Mouse (Mus musculus) midbrain, embryonic 11.5 days (tissue): Measurements from ENCODE around the gene Selplg. TPM values are rescaled to one million over a fixed set of nuclear protein-coding genes. Genes with fewer than 3 reads are reported as not detected.
A peak's percentile ranks its signal among the peaks of the same experiment; 100 is the strongest.
"Not testable (repeated sequence)": the region's sequence is repeated elsewhere in the genome, so short reads cannot be mapped to it uniquely, and the experiment has no call there.

Source experiments
- ATAC-seq: fragments of 200-750 bp; cut with Nextera tagmentation; 2 replicates; pipeline ENCODE4 v1.8.0; 2017; ENCODE audit warnings: moderate TSS enrichment, moderate library complexity; ENCODE audit not compliant: low FRiP score
- DNase-seq: peaks from one replicate; pipeline ENCODE4 v3.0.0; 2015; ENCODE audit warnings: low spot score; ENCODE audit errors: missing footprints
- H3K27ac ChIP-seq: fragments of 300-500 bp; sonication (generic); 2 replicates; pipeline ENCODE4 v1.5.1; 2014; ENCODE audit warnings: low read depth, low read length
- H3K27me3 ChIP-seq: fragments of 300-500 bp; sonication (generic); 2 replicates; pipeline ENCODE4 v1.6.1; 2014; ENCODE audit warnings: mild to moderate bottlenecking, low read length, moderate library complexity, mixed read lengths; ENCODE audit not compliant: control insufficient read depth, insufficient read depth
- H3K36me3 ChIP-seq: fragments of 300-500 bp; sonication (generic); 2 replicates; pipeline ENCODE4 v1.6.1; 2014; ENCODE audit warnings: mild to moderate bottlenecking, low read length, moderate library complexity, mixed read lengths; ENCODE audit not compliant: control insufficient read depth, insufficient read depth
- H3K4me1 ChIP-seq: fragments of 300-500 bp; sonication (generic); 2 replicates; pipeline ENCODE4 v1.6.1; 2014; ENCODE audit warnings: low read length; ENCODE audit not compliant: control insufficient read depth, insufficient read depth
- H3K4me2 ChIP-seq: fragments of 300-500 bp; sonication (generic); 2 replicates; pipeline ENCODE4 v1.6.1; 2014; ENCODE audit warnings: mild to moderate bottlenecking, moderate library complexity
- H3K4me3 ChIP-seq: fragments of 300-500 bp; sonication (generic); 2 replicates; pipeline ENCODE4 v1.5.1; 2014; ENCODE audit warnings: low read depth, low read length
- H3K9ac ChIP-seq: fragments of 300-500 bp; sonication (generic); 2 replicates; pipeline ENCODE4 v1.6.1; 2014; ENCODE audit warnings: low read length
- H3K9me3 ChIP-seq: fragments of 300-500 bp; sonication (generic); 2 replicates; pipeline ENCODE4 v1.6.1; 2016; ENCODE audit warnings: low read length; ENCODE audit not compliant: control insufficient read depth
- WGBS: fragments of 180-500 bp; shearing (Covaris S2); extraction: QIAGEN DNeasy Blood & Tissue Kit; methylation state at CpG from one replicate; pipeline ENCODE4 v1.1.7; 2014; 5-methylcytosine and 5-hydroxymethylcytosine counted together
- polyA plus RNA-seq: library from polyadenylated mRNA; unstranded; fragments of >200 nt; fragmentation: Nextera tagmentation; extraction: Ambion mirVana; gene quantifications from 2 replicates; pipeline ENCODE4 v1.2.1, GENCODE M21; 2014

Selplg gene
- polyA plus RNA-seq, 1 experiment from 2014 or later = 1.3 TPM

DNA sequence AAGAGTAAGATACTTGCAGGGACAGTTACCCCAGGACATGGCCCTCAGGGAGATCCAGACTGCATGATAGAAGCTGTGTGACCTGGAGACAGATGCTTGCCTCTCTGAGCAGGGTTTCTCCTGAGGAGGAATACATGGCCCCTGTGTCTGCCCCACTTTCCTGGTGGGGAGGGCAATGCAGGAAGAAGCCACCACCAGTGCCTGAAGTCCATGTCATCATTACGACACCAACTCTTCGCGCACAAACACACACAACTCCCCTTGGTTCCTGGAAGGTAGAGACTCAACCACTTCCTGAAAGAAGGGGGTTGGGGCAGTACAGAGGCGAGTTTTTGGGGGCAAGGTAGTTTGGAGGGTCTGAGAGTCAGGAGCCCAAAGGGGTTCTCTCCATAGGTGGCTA is 8.2 kb downstream of the Selplg start:
- Histone ChIP-seq H3K4me1 (no peaks in the 10 kb centered on the region), H3K36me3 (no peaks in the 10 kb centered on the region), H3K4me2 (no peak overlapping the region), H3K4me3 (no peak overlapping the region), H3K27me3 (no peaks in the 10 kb centered on the region), H3K9me3 (no peaks in the 10 kb centered on the region), H3K9ac (no peak overlapping the region), H3K27ac (no peak overlapping the region)
- DNase-seq (peak; percentile 19), ATAC-seq (no peak)
- WGBS = 86% methylated on average over 4 of the region's 4 CpGs

DNA sequence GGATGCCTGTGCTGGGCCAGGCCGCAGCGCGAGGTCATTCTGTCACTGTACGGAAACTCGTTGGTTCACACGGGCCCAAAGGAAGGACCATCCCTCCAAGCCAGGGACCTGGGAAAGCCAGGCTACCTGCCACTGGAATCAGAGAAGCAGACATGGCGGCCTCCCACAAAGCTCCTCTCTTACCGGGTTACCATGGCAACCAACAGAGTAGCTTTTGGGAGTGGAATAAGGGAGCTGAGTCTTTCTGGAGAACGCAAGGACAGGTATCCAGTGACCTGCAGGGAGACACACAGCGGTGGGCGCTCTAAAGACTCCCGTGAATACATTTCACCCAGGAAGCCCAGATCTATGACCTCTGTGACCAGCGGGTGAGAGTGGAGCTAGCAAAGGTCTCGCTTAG is 13.9 kb downstream of the Selplg start:
- Histone ChIP-seq H3K4me1 (no peaks in the 10 kb centered on the region; the same call in 1 of the 2 replicates), H3K4me2 (no peak overlapping the region), H3K4me3 (no peak overlapping the region), H3K9me3 (no peaks in the 10 kb centered on the region), H3K27me3 (no peaks in the 10 kb centered on the region), H3K9ac (no peak overlapping the region), H3K27ac (no peak overlapping the region), H3K36me3 (no peaks in the 10 kb centered on the region)
- DNase-seq (no peak), ATAC-seq (no peak)
- WGBS = 65% methylated on average over 14 of the region's 14 CpGs

DNA sequence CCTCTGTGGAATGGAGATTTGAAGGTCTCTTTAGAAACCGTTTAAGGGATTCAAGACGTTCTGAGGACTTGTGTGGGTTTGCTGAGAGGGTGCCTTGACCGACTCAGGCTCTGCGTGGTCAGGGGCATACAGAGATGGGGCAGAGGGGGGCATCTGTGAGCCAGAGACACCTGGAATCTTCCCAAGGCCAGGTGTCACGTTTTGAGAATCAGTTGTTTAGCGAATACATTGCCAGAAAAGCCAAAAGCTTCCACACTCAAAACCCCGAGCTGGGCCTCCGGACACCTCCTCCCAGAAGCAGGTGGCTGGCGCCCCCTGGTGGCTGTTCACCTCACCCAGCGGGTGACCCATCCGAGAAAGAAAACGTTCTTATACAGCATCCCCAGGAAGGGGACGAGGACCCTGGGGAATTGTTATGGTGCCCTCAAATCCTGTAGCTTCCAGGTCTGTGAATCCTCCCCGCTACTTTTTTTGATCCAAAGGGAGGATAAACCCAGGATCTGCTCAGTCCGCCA is 16.7 kb downstream of the Selplg start:
- Histone ChIP-seq H3K4me1 (no peaks in the 10 kb centered on the region; the same call in 1 of the 2 replicates), H3K4me2 (no peak overlapping the region), H3K9me3 (no peaks in the 10 kb centered on the region), H3K9ac (peak overlapping the region; percentile 28; the same call in 1 of the 2 replicates), H3K27me3 (no peaks in the 10 kb centered on the region), H3K36me3 (no peaks in the 10 kb centered on the region), H3K4me3 (no peak overlapping the region), H3K27ac (no peak overlapping the region)
- no peak for ATAC-seq
- WGBS = 13% methylated on average over 15 of the region's 15 CpGs
- peak; percentile 99 for DNase-seq

DNA sequence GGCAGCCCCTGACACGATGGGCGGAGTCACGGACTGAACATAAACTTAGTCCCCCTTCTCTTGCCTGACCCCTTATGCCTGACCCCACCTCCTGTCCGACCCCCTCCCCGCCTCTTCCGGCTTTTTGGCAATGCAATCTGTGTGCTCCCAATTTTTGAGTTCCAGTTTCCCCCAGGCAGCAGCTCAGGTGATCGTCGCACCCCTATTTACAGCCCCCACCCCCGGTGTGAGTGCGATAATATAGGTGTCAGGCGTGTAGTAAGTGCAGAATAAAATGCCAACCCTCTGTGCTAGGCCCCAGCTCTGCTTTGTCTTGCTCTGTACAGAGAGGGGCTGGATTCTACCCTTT is 17.4 kb downstream of the Selplg start:
- H3K4me3 ChIP-seq = no peak overlapping the region
- H3K27ac ChIP-seq = no peak overlapping the region
- WGBS = 50% methylated on average over 11 of the region's 11 CpGs

DNA sequence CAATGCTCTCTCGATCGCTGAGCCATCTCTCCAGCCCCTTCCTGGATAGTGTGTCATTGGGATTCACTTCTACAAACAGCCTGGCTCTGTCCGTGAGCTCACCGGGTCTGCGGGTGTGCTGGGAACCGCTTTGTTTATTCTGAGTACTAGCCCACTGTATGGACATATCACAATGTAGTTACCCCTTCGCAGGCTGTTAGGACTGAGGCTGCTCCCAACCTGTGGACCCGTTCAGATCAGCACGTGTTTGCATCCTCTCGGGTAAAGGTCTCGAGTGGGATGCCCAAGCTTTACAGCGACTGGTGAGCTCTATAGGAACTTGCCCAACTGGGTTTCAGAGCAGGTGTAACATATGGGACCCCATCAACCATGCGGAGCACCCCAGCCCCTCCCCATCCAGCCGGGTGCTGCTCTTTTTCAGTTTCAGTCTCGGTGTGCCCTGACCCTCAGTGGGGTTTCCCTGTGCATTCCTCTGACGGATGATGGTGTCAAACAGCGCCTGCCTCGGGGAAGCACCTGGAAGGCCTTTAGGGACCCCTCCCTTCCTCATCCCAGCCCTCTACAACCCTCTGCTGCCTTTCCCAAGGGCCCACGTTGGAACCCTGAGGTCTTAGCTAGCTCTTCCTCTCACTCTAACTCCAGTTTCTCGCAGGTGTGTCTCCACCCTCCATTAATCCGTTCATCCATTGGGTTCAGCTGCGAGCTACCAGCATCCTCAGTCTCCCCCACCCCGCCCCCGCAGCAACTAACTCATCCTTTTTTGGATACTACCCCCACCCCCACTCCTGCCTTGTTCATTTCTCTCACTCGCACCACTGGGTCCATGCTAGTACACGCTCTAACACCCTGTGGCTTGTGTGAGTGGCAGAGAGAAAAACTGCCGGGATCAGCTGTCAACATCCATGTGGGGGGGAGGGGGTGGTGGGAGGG is 18.1 kb downstream of the Selplg start:
- DNase-seq = peak; percentile 84
- no peak overlapping the region for H3K4me3 ChIP-seq
- H3K9me3 ChIP-seq = no peaks in the 10 kb centered on the region
- H3K9ac ChIP-seq = no peak overlapping the region
- ATAC-seq = no peak
- H3K4me1 ChIP-seq = no peaks in the 10 kb centered on the region; the same call in 1 of the 2 replicates
- no peaks in the 10 kb centered on the region for H3K27me3 ChIP-seq
- H3K4me2 ChIP-seq = no peak overlapping the region
- H3K36me3 ChIP-seq = no peaks in the 10 kb centered on the region
- 41% methylated on average over 27 of the region's 27 CpGs for WGBS
- H3K27ac ChIP-seq = no peak overlapping the region

More for the DNA sequence above, 17.4 kb downstream of the Selplg start:
- Histone ChIP-seq H3K9me3 (no peaks in the 10 kb centered on the region), H3K4me1 (no peaks in the 10 kb centered on the region; the same call in 1 of the 2 replicates), H3K4me2 (no peak overlapping the region), H3K9ac (0 out of 2 replicates have a peak overlapping the region, but pooled peaks have one; percentile 20), H3K36me3 (no peaks in the 10 kb centered on the region), H3K27me3 (no peaks in the 10 kb centered on the region)
- DNase-seq (peak; percentile 81), ATAC-seq (no peak)

DNA sequence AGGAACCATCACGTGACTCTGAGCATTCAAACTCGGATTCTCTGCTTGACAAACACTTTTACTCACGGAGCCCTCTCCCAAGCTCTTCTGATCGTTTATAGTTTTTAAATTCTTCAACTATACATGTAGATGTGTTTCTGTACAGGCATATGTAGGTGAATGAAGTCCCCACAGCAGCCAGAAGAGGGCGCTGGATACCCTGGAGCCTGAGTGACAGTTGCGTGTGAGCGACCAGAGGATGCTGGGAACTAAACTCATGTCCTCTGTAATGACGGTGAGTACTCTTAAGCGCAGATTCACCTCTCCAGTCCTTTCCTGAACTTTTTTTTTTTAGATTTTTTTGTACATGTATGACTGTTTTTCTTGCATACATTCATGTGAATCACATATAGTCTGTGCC is 18.8 kb downstream of the Selplg start:
- H3K27ac ChIP-seq = no peak overlapping the region
- no peaks in the 10 kb centered on the region for H3K36me3 ChIP-seq
- 22% methylated on average over 9 of the region's 9 CpGs for WGBS
- no peak overlapping the region for H3K4me3 ChIP-seq
- H3K9ac ChIP-seq = no peak overlapping the region
- no peak overlapping the region for H3K4me2 ChIP-seq
- H3K27me3 ChIP-seq = no peaks in the 10 kb centered on the region
- H3K4me1 ChIP-seq = no peaks in the 10 kb centered on the region; the same call in 1 of the 2 replicates
- DNase-seq (peak; percentile 80), ATAC-seq (no peak)
- H3K9me3 ChIP-seq = no peaks in the 10 kb centered on the region

DNA sequence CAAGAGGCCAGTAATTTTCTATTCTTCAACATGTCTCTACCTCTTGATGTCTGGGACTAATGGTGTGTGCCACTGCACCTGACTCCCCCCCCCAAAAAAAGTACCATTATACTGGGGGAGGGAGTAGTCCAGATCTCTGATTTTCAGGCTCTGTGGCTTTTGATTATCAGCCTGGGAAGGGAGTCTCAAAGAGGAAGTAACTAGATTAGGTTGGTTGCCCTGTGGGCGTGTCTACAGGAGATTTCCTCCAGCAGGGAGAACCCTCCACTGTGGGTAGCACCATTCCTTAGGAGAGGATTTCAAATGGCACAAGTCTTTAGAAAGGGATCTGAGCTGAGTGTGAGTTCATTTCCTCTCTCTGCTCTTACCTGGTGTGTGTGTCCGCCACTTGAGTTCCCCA is 19.8 kb downstream of the Selplg start:
- Histone ChIP-seq H3K4me2 (no peak overlapping the region), H3K27me3 (no peaks in the 10 kb centered on the region), H3K4me1 (no peaks in the 10 kb centered on the region; the same call in 1 of the 2 replicates), H3K9ac (no peak overlapping the region), H3K9me3 (no peaks in the 10 kb centered on the region), H3K4me3 (no peak overlapping the region), H3K27ac (no peak overlapping the region), H3K36me3 (no peaks in the 10 kb centered on the region)
- DNase-seq (peak; percentile 71), ATAC-seq (no peak)
- 98% methylated on average over 2 of the region's 2 CpGs for WGBS

DNA sequence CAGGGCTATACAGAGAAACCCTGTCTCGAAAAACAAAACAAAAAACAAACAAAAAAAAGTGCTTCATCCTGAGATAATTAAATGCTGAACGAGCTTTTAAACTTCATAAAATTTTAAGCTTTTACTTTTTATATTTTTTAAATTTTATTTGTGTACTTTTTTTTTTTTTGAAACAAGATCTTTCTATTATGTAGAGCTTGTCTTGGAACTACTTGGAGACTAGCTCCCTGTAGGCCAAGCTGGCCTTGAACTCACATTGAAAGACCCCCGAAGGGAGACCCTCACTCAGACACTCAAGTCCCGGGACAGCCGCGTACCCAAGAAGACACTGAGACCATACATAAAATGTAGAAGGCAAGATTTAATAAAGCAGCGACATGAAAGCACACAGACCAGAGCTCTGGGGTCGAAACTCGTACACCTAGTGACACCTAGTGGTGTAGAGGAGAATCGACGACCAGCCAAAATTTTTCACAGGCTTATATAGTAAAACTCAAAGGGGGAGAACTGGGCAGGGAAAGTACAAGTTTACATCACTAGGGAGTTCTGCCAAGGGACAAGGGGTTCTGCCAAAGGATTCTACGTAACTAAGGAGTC is 20.5 kb downstream of the Selplg start:
- ATAC-seq, H3K9me3 ChIP-seq, H3K36me3 ChIP-seq, H3K27me3 ChIP-seq, H3K4me1 ChIP-seq, H3K27ac ChIP-seq, H3K4me3 ChIP-seq, H3K4me2 ChIP-seq, H3K9ac ChIP-seq: not testable (repeated sequence)
- 23% methylated on average over 11 of the region's 12 CpGs for WGBS
- peak; percentile 86 for DNase-seq

DNA sequence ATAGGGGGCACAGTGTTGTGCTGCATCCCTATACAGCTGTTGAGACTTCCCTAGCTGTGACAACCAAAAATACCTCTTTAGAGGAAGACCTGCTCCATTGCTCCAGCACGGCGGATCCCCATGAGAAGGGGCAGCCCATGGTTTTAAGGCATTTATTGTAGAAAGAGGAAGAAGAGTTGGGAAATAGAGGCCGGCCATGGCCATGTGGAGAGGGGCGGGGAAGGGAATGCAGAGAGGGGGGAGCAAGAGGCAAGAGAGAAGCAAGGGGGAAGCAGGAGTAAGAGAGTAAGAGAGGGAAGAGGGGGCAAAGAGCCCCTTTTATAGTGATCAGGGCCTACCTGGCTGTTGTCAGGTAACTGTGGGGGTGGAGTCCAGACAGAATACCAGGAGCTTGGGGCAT is 22.3 kb downstream of the Selplg start:
- 91% methylated on average over 4 of the region's 4 CpGs for WGBS
- Histone ChIP-seq H3K4me2 (no peak overlapping the region), H3K9me3 (no peaks in the 10 kb centered on the region), H3K27ac (no peak overlapping the region), H3K27me3 (no peaks in the 10 kb centered on the region), H3K36me3 (no peaks in the 10 kb centered on the region), H3K4me1 (peaks cover 2% of the 10 kb centered on the region; the same call in 1 of the 2 replicates), H3K9ac (no peak overlapping the region), H3K4me3 (no peak overlapping the region)
- DNase-seq (no peak), ATAC-seq (no peak)
